Mouse (Mus musculus) testis, adult 2 months (tissue): Measurements from ENCODE around the gene Ppp1r21. TPM values are rescaled to one million over a fixed set of nuclear protein-coding genes. Genes with fewer than 3 reads are reported as not detected.
A peak's percentile ranks its signal among the peaks of the same experiment; 100 is the strongest.

Experiments
- H3K27ac ChIP-seq: fragments of 200-500 bp; 2 replicates; pipeline ENCODE4 v1.5.1; 2012; ENCODE audit warnings: low read depth, low read length; ENCODE audit not compliant: control insufficient read depth, insufficient read depth
- H3K27me3 ChIP-seq: fragments of 200-500 bp; 2 replicates; pipeline ENCODE4 v1.6.1; 2012; ENCODE audit warnings: mild to moderate bottlenecking, low read length, moderate library complexity; ENCODE audit not compliant: control insufficient read depth, insufficient read depth
- H3K36me3 ChIP-seq: fragments of 200-500 bp; 2 replicates; pipeline ENCODE4 v1.6.1; 2012; ENCODE audit warnings: mild to moderate bottlenecking, low read length; ENCODE audit not compliant: control insufficient read depth, insufficient read depth
- H3K4me1 ChIP-seq: fragments of 200-500 bp; 2 replicates; pipeline ENCODE4 v1.6.1; 2012; ENCODE audit warnings: low read length; ENCODE audit not compliant: control insufficient read depth, insufficient read depth
- H3K4me3 ChIP-seq: fragments of 200-500 bp; 2 replicates; pipeline ENCODE4 v1.5.1; 2012; ENCODE audit warnings: low read depth, mild to moderate bottlenecking, low read length, moderate library complexity, mixed read lengths; ENCODE audit not compliant: control insufficient read depth
- CTCF ChIP-seq: fragments of 200-500 bp; IDR thresholded peaks from 2 replicates; pipeline ENCODE4 v1.5.1; 2012; ENCODE audit warnings: low read depth, mild to moderate bottlenecking, inconsistent platforms, low read length, moderate library complexity; ENCODE audit not compliant: control insufficient read depth, insufficient read depth, insufficient replicate concordance
- POLR2A ChIP-seq: fragments of 200-500 bp; IDR thresholded peaks from 2 replicates; pipeline ENCODE4 v1.6.1; 2012; ENCODE audit warnings: low read depth, mild to moderate bottlenecking, inconsistent platforms, low read length, moderate library complexity; ENCODE audit not compliant: control insufficient read depth
- polyA plus RNA-seq: library from polyadenylated mRNA; depleted of rRNA; stranded (reverse); fragments of >200 nt; gene quantifications from 2 replicates; pipeline ENCODE4 v1.2.3, GENCODE M21; 2012

Gene Ppp1r21
- polyA plus RNA-seq, 1 experiment, result 9.4 TPM

- no peaks in the 10 kb centered on the region for H3K36me3 ChIP-seq
- no peak for TF ChIP-seq CTCF
- no peak for TF ChIP-seq POLR2A
- no peak overlapping the region for H3K27ac ChIP-seq
- no peaks in the 10 kb centered on the region for H3K27me3 ChIP-seq
- H3K4me3 ChIP-seq, result no peak overlapping the region
- peaks cover 13% of the 10 kb centered on the region for H3K4me1 ChIP-seq
Observed at GRCm38 (mm10) chr17:88606056-88606455, 76.1 kb downstream of the Ppp1r21 start.

- no peaks in the 10 kb centered on the region for H3K36me3 ChIP-seq
- H3K27ac ChIP-seq, result peak overlapping the region; percentile 26; the same call in 1 of the 2 replicates
- H3K27me3 ChIP-seq, result no peaks in the 10 kb centered on the region
- TF ChIP-seq POLR2A (no peak), CTCF (no peak)
- H3K4me1 ChIP-seq, result peaks cover 11% of the 10 kb centered on the region
- H3K4me3 ChIP-seq, result peak overlapping the region; percentile 44; the same call in 1 of the 2 replicates
Observed at GRCm38 (mm10) chr17:88609361-88609760, 79.4 kb downstream of the Ppp1r21 start.

GRCm38 (mm10) chr17:88611057-88611456, 81.1 kb downstream of the Ppp1r21 start:
- H3K27ac ChIP-seq, result no peak overlapping the region
- TF ChIP-seq CTCF, result no peak
- no peak for TF ChIP-seq POLR2A
- H3K27me3 ChIP-seq, result no peaks in the 10 kb centered on the region
- no peak overlapping the region for H3K4me3 ChIP-seq
- no peaks in the 10 kb centered on the region for H3K36me3 ChIP-seq
- H3K4me1 ChIP-seq, result peaks cover 11% of the 10 kb centered on the region

- TF ChIP-seq POLR2A, result no peak
- no peak for TF ChIP-seq CTCF
- no peak overlapping the region for H3K4me3 ChIP-seq
- peaks cover 6% of the 10 kb centered on the region for H3K4me1 ChIP-seq
- H3K27me3 ChIP-seq, result no peaks in the 10 kb centered on the region
- H3K36me3 ChIP-seq, result no peaks in the 10 kb centered on the region
- H3K27ac ChIP-seq, result no peak overlapping the region
Observed at GRCm38 (mm10) chr17:88613172-88613571, 83.3 kb downstream of the Ppp1r21 start.

GRCm38 (mm10) chr17:88613721-88614120, 83.8 kb downstream of the Ppp1r21 start:
- no peak overlapping the region for H3K4me3 ChIP-seq
- no peak overlapping the region for H3K27ac ChIP-seq
- no peaks in the 10 kb centered on the region for H3K27me3 ChIP-seq
- H3K36me3 ChIP-seq, result no peaks in the 10 kb centered on the region
- H3K4me1 ChIP-seq, result peaks cover 4% of the 10 kb centered on the region
- no peak for TF ChIP-seq CTCF
- TF ChIP-seq POLR2A, result no peak

- TF ChIP-seq CTCF (no peak), POLR2A (no peak)
- no peak overlapping the region for H3K27ac ChIP-seq
Observed at GRCm38 (mm10) chr17:88614234-88614633, 84.3 kb downstream of the Ppp1r21 start.

GRCm38 (mm10) chr17:88614733-88615132, 84.8 kb downstream of the Ppp1r21 start:
- Histone ChIP-seq H3K36me3 (no peaks in the 10 kb centered on the region), H3K4me1 (peaks cover 2% of the 10 kb centered on the region; the same call in 1 of the 2 replicates), H3K27ac (no peak overlapping the region), H3K4me3 (no peak overlapping the region), H3K27me3 (no peaks in the 10 kb centered on the region)
- TF ChIP-seq CTCF (no peak), POLR2A (no peak)

More at GRCm38 (mm10) chr17:88614234-88614633, 84.3 kb downstream of the Ppp1r21 start:
- H3K4me3 ChIP-seq, result no peak overlapping the region
- no peaks in the 10 kb centered on the region for H3K36me3 ChIP-seq
- no peaks in the 10 kb centered on the region for H3K27me3 ChIP-seq
- H3K4me1 ChIP-seq, result peaks cover 2% of the 10 kb centered on the region
